Comparison of ENCODE assay signal across 14 mouse cellular contexts in genomic region chr17:78165855-78166254, GRCm38 (mm10).
"Had no signal": no experiment of that assay in that cellular context is flagged by ENCODE, and none has a peak within 500 bp of the region (broad histone marks: within the 10 kb centered on the region; RNA-seq: fewer than 3 reads in every experiment).

No protein-coding gene starts in this region.

- H3K4me1 ChIP-seq: neural tube, embryonic 13.5 days; neural tube, embryonic 15.5 days; stomach, embryonic 15.5 days had no signal

- H3K27ac ChIP-seq: neural tube, embryonic 13.5 days; neural tube, embryonic 15.5 days; stomach, embryonic 15.5 days; stomach, postnatal 0 days had no signal

- DNase-seq: retina, postnatal 1 day; right cerebral cortex, postnatal 14 days; right cerebral cortex, postnatal 25 days; right cerebral cortex, postnatal 4 days; spleen, adult 18-20 months; thymus, adult 18-20 months; thymus, adult 2 months; thymus, postnatal 14 days; thymus, postnatal 36 days; thymus, postnatal 4 days had no signal

- H3K4me2 ChIP-seq: neural tube, embryonic 13.5 days; neural tube, embryonic 15.5 days; stomach, embryonic 15.5 days had no signal

- H3K9me3 ChIP-seq: neural tube, embryonic 13.5 days; neural tube, embryonic 15.5 days; stomach, embryonic 15.5 days had no signal

- H3K4me3 ChIP-seq: neural tube, embryonic 13.5 days; neural tube, embryonic 15.5 days; stomach, embryonic 15.5 days had no signal

- H3K9ac ChIP-seq: neural tube, embryonic 13.5 days; neural tube, embryonic 15.5 days; stomach, embryonic 15.5 days had no signal

- H3K36me3 ChIP-seq: neural tube, embryonic 13.5 days; neural tube, embryonic 15.5 days; stomach, embryonic 15.5 days had no signal

- H3K27me3 ChIP-seq: neural tube, embryonic 13.5 days; neural tube, embryonic 15.5 days; stomach, embryonic 15.5 days had no signal
